Mouse (Mus musculus): ENCODE measurements around the gene Ccm2.

Ccm2 gene

DNA sequence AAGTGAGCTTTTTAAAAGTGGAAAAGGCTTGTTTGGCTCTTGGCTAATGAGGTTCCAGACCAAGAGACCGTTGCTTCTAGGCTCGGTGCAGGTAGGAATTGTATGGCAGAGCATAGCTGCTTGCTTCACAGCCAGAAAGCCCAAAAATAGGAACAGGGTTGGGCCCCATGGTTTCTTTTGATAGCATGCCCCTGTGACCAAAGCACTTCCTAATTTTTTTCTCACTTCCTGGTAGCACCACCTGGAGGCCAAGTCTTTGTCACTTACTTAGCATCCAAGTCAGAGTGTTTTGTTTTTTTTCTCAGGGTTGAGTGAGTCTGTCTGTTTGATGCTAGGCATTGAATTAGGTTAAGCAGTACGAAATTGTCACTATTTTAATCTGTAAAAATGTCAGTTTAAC, 40.0 kb downstream of the Ccm2 start:
- no peak for DNase-seq

DNA sequence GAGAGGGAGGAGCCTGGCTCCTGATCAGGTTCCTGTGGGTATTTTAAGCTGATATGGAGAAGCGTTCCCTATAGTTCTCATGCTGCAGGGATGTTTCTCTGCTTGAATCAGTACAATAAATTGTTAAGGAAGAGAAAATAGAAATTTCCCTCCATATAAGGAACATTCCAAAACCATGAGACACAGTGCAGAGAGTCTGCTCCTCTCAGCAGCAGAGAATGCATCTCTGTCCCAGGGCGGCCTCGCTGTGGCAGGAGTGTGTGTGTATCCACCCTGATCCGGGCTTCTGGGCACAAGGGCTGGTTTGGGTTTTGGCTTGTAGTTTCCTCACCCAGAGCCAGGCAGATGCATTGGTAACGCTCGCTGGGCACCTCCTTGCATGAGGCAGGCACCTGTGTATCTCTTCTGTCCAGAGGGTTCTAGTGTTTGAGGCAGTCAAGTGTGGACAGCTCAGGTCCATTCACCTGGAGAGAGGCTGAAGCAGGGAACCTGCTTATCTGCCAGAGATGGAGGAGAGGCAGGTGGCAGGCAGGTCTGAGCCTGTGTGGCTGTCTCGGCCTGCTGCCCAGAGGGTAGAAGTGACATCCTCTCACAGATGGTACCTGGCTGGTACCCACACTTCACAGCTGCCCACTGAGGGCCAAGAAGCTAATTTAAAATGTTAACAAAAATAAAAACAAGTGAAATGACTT, 40.7 kb downstream of the Ccm2 start:
- DNase-seq: no peak

DNA sequence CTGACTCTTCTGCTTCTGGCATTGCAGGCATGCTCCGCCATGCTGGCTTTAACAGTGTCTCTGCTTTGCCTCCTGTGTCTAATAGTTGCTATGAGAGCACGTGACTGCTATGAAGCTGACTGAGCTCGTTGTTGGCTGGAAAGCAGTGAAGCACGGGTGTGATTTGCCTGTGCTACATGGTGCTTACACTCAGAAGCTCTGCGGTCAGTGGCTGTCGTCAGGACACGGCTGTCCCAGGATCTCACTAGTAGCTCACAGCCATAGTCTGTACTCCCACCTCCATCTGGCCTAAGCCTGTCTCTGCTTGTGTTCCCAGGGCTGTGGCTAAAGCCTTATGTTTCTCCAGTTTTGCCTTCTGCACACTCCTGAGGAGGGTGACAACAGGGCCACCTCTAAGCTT, 41.6 kb downstream of the Ccm2 start:
- no peak for DNase-seq

DNA sequence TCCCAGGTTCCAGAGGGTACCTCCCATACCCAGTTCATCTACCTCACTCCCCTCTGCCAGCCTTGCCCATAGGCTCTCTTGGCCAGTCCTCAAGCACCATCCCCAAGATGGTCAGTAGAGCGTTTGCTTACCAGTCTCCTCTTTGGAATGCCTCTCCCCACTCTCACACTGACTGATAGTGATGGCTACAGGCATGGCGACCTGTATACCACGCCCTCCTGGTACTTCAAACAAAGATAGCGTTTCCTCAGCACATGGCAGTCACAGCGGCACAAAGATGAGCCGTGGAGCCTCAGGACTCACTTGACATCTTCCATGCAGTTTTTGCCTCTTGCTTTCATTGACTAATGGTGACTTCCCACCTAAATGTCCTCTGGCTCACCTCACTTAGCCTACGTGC, 43.2 kb downstream of the Ccm2 start:
- DNase-seq: no peak

DNA sequence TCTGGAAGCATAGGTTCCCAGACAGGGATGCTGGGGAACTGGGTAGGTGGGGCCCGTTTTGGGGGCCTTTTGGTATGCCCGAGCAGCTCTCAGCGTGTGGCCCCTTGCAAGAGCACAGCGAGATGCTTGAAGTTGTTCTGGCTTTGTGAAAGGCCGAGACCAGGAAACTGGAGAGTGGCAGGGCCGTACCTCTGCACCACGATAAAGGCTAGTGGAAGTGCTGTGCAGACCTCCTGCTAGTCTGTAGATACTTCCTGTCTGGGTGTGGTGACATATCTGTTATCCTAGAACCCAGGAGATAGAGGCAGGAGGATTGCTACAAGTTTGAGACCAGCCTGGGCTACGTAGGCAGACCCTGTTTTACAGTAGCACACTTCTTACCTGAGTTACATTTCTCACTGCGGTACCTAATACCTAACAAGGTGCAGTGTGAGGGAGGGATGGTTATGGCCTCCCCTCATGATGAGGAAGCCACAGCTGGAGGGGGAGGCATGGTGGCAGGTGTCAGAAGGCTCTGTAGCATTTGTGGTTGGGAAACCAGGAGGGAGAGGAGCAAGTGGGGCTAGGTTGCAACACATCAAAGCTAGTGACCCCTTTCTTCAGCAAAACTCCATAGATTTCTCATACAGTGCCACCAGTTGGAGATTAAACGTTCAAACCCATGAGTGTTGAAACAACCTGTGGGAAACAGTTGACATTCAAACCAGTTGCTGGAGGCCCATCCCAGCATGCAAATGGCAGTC, 44.4 kb downstream of the Ccm2 start:
- no peak for DNase-seq

DNA sequence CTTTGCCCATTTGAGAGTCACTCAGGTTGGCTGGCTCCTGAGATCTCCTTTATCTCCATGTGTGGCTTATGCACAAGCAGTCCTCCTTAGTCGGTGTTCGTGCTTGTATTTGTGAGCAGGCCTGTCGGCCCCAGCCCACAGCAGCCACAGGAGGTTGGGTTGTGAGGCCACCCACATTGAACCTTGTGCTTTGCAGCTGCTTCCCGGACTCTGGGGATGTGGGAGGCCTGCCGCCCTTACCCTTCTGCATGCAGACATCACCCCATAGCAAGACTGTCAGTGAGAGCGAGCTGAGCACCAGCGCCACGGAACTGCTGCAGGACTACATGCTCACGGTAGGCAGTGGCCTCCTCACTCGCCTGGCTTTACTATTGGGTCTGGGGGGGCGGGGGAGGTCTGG, 46.7 kb downstream of the Ccm2 start:
- no peak for DNase-seq

DNA sequence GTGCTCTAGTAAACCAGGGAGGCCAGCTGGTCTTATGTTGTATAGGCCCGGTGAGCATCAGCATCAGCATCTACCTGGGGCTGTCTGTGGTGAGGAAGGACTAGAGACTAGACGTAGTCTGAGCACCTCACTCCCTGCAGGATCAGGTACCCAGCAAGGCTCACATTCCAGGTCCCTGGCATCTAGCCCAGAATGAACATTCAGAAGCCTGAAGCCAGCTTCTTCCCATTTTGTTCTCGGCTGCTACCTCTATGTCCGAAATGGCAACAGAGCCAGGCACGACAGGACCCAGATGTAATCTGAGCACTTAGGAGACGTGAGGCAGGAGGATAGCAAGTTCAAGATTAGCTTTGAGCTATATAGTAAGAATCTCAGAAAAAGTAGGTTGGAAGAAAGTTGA, 48.2 kb downstream of the Ccm2 start:
- DNase-seq: no peak

DNA sequence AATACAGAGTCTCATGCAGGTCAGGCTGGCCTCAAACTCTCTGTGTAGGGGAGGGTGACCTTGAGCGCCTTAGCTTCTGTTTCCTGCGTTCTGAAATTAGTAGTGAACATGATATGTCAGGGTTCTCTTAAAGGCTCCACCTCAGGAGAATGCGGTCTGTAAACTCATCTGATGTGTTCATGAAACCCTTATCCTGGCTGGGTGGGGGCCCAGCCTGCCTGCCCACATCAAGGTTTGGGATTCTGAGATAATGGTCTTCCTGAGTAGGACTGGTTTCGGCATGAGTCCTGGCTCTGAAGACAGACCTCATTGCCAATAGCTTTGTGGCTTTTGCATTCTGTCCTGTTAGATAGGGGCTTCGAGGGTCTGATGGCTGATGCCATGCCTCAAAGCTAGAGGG, 48.7 kb downstream of the Ccm2 start:
- no peak for DNase-seq

DNA sequence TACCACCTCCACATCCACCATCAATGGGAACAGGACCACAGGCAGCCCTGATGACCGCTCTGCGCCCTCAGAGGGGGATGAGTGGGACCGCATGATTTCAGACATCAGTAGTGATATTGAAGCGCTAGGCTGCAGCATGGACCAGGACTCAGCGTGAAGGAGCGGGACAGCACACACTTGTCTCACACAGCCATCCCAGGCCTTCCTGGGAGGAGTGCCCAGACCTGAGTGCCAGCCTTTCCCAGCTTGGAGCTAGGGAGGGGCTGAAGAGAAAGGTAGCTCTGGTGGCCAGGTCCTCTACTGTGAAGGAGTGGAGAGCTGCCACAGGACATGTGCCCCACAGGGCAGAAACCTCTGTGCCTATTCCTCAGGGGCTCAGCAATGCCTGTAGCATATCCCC, 49.5 kb downstream of the Ccm2 start:
- DNase-seq: no peak

DNA sequence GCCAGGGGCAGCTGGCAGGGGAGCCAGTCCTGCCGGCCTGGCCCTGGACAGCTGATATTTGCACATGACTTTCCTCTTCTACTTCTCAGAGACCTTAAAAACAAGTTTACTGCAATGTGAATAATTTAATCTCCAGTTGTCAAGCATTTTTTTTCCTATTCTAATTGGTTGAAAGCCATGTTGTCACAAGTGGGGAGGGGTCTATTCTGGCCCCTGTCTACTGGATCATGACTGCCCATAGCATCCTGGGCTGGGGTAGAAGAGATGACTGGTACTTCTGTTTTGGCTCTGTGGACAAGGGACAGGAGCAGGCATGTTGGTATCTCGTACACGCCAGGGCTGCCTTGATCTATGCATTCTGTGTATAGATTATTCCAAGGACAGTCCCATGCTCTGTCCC, 49.9 kb downstream of the Ccm2 start:
- no peak for DNase-seq

DNA sequence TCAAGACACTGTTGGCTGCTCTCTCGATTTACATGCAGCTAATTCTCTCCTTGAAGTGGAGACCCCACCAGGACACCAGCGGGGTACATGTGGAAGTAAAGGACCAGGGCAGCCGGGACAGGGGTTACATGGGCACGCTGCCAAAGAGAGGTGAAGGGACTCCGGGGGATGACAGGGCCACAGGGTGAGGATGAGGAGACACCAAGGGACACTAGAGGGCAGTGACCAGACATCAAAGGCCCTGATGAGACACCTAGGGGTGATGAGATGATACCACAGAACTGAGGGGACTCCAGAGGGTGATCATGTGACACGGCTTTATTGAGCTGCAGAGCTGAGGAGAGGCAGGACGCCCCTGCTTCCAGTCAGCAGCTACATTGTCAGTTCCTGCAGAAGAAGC, 50.8 kb downstream of the Ccm2 start:
- DNase-seq: no peak

DNA sequence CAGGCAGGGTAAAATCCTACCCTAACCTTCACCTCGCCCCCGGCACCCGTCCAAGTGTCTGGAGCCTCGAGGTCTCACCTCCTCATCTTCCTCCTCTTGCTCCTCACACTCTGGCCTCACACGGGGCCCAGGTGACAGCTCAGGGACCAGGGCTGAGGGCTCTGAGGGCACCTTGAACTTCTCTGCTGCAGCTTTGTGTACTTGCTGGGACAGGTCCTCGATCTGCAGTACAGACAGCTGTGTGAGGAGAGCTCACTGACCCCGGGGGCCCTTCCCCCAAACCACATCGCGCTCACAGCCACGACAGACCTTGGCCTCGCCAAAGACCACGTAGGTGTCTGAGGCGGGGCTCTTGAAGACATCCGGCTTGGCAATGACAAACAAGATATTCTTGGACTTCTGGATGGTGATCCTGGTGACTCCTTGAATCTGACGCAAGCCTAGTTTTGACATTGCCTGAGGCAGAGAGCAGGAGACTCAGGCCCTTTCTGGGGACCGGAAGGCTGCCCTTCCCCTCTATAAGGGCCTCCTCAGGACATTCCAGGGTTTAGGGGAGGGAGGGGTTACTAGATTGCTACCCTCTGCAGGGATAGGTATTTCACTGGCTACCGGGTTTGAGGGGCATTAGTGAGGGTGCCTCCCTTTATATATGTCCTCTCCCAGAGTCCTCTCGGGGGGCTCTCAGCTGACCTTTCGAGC, 51.7 kb downstream of the Ccm2 start:
- DNase-seq: no peak

DNA sequence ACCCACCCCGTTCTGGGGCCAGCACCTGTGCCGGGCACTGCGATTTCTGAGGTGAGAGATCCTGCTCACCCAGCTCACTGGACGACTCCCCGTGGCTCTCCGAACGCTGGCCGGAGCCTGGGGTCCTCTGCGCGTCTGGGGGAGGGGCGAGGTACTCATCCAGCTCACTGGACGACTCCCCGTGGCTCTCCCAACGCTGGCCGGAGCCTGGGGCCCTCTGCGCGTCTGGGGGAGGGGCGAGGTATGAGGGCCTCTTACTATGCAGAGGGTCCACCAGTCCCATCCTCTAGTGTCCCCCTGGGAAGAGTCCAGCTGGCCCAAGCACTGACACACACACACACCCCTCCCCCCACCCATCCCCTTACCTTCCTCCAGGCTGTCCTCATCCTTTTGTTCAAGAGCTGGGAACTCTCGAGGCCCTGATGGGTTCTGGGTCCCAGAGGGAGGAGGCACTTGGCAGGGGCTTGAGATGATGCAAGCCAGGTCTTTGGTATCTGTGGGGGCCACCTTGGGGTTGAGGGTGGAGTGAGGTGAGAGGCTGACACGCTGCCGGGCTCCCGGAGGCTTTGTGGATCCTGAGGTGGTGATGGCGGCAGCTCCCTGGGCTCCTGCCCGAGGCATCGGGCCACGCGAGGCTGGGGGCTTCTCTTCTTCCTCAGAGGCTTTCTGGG, 52.5 kb downstream of the Ccm2 start:
- no peak for DNase-seq

DNA sequence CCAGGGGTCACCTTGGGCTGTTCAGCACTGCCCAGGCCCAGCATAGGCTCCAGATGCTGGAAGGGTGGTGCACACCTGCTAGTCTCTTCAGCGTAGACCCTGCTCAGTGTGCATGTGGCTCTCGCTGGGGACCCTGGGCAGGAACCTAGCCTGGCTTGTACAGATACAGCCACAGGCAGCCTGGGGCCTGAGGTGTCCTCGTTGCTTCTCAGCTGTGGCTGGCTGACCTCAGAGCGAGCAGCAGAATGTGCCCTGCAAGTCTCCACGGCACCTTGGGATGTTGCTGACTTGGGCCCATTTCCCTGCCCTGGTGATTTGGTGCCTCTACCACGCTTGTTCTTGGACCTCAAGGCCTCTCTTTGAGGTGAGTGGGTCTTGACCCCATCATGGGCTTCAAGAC, 53.1 kb downstream of the Ccm2 start:
- no peak for DNase-seq

DNA sequence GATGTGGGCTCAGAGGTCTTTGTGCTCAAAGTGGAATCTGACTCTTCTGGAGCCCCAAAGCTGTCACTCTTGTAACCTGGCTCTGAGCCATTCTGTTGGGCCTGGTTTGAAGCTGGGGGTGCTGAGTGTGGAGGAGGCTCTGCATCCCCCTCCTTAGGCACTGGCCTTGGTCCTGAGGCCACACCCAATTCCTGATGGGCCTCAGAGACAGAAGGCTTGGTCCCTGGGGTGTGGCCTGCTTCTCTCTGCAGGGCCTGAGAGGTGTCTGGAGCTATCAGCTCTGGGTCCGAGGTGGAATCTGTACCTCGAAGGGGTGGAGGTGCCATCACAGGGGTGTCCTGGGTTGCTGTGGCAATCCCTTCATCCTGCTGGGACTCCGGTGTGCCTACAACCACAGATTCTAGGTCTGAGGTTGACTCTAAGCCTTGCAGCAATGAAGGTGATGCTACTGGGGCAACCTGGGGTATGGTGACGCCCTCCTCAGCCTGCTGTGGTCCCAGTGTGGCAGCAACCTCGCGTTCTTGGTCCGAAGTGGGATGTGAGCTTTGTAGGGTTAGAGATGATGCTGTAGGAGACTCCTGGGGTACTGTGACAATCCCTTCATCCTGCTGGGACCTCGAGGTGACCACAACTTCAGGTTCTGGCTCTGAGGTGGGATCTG, 53.7 kb downstream of the Ccm2 start:
- DNase-seq: no peak

DNA sequence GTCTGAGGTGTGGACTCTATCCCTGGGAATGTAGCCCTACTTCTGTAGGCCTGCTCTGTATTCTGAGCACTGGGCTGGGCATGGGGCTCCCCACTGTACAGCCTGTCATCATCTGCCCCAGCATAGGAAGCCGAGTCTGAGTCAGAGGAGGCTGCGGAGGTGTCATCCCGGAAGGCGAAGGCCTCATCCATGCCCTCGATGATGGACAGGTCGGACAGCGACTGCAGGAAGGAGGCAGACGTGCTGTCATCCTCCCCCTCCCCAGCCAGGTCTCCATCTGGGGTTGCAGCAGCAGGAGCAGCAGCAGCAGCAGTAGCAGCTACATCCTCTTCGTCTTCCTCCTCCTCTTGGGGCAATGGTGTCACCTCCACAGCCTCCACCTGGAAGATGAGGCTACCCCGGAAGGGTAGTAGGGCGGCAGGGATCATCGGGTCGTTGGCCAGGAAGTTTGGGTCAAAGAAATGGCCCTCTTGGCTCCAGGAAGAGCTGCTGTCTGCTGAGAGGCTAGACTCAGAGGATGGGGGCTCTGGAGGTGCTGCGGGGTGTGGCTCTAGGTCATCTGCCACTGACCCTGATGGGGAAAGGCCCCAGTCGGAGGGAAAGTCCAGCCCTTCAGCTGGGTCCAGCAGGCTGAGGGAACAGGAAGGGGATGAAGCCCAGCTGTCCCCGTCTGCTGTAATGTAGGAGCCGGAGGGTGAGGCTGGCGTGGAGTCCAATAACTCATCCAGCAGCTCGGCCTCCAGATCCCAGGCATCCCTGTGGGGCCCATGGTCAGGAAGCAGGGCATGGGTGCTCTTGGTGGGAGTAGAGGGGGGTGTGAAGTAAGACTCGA, 55.2 kb downstream of the Ccm2 start:
- DNase-seq: no peak

DNA sequence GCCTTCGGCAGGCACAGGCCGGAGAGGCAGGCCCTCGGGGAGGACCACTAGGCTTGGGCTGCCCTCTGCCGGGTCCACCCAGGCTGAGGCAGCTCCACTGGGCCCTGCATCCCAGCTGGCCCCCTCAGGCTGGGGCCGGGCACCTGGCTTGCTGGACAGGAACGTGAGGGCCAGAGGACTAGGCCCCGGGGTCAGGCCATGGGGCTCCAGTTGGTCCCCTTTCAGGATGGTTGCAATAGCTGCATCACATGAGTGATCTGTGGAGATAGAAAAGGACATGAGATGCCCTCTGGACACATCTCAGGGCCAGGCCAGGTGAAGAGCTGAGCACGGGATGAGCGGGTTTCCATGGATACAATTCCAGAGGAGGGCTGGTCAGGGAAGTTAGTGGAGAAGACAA, 56.0 kb downstream of the Ccm2 start:
- no peak for DNase-seq

DNA sequence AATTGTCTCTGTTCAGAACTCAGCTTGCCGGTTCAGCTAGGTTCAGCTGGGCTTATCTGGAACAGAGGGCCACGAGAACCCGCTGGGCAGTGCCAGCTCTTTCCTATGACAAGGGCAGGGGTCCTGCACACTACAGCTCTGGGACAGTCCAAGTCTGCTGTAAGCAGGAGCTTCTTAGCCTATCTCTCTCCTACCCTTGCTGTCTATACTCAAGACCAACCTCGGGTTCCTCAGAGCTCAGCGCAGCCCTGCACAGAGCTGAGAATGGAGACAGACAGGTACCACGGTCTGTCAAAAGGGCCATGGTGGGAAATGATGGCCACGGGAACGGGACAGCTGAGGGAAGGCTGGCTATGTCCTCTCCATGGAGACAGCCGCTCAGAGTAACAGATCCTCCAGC, 56.5 kb downstream of the Ccm2 start:
- no peak for DNase-seq

DNA sequence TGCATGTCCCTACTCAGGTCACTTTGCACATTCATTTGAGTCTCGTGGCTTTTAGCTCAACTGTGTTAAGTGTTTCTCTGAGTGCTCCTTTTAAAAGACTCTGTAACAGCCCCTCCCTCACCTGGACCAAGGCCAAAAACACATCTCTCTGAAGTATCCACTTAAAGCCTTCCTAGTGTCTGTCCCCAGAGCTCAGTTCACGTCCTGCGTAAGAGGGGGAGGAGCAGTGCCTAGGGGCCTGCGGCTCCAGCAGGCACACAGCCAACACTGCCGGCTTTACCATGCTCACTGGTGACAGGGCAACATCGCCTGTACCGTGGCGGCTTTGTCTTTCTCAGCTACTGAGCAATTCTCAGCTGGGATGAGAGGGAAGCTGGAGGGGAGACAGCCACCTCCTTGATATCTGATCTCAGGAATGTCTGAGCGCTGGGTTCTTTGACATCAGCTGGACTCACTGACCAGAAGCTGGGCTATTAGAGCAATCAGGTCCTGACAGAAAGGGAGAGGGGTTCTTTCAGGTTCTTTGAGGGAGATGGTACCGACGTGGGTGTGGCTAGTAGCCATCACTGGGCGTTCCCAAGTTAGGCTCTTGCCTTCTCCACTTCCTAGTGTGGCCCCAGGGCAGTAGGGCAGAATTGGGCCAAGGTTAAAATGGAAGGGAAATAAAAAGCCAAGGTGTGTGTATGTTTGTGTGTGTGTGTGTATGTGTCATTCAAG, 57.4 kb downstream of the Ccm2 start:
- DNase-seq: peak; percentile 55

DNA sequence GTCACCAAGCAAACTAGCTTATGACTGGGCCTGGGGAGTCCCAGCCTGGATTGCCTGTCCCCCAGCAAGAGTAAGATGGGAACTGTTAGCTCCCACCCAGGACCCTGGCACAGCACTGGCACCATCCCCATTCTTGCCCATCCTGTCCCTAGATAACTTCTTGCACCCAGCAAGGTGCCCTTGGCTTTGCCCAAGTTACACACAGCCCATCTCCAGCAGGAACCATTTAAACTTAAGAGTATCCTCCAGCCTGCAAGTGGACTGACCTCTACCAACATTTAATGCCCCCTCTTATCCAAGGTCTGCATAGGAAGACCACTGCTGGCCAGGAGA, 57.9 kb downstream of the Ccm2 start:
- no peak for DNase-seq

DNA sequence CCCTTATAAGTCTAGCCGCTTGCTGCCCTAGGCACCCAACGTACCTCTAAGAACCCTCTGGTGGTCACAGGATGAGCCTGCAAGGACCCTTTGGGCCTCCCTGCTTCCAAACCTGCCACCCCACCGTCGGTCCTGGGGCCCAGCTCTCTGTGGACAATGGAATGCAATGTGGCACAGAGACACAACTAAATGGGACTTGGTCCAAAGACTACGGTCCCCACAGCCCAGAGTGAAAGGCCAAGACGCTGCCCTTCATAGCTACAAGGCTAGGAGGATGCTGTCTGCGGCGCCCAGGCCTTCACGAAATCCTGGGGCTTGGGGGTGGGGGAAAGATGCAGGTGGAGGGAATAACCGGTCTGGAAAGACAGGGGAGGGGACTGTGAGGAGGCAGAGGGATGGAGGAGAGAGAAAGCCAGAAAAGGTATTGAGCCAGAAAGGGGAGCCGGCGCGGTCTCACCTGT, 58.4 kb downstream of the Ccm2 start:
- no peak for DNase-seq

Measured in kidney, postnatal 14 days (tissue).